Mouse (Mus musculus) megakaryocyte-erythroid progenitor cell, adult 5-6 weeks (primary cell): ENCODE results near the gene Prkra. TPM values are rescaled to one million over a fixed set of nuclear protein-coding genes. Genes with fewer than 3 reads are reported as not detected.
A peak's percentile ranks its signal among the peaks of the same experiment; 100 is the strongest.
"Not testable (repeated sequence)": the region's sequence is repeated elsewhere in the genome, so short reads cannot be mapped to it uniquely, and the experiment has no call there.

Experiments used
- ATAC-seq: replicated peaks from 2 replicates; pipeline ENCODE4 v1.8.0; 2016; ENCODE audit warnings: mild to moderate bottlenecking, inconsistent platforms; ENCODE audit not compliant: severe bottlenecking, poor library complexity, low FRiP score, low TSS enrichment
- total RNA-seq, 2 experiments: library from RNA; stranded (forward) in 1 of 2; stranded (reverse) in 1 of 2; fragments of 200-1000, 215-1000 nt in 1 of 2; fragments of >200 nt in 1 of 2; fragmentation: Nextera tagmentation in 1 of 2; gene quantifications; 2 replicates each; pipeline ENCODE4 v1.2.3; 2014 to 2017

Gene Prkra
- total RNA-seq, 2 experiments from 2014 or later, result 15.2 to 31.1 TPM

GRCm38 (mm10) chr2:76659419-76659818 lies 11.6 kb upstream of the Prkra start:
- ATAC-seq, result no peak

GRCm38 (mm10) chr2:76658551-76658950 lies 10.7 kb upstream of the Prkra start:
- no peak for ATAC-seq

- peak; percentile 79 for ATAC-seq
These were observed 8.2 kb upstream of the Prkra start for GRCm38 (mm10) chr2:76655982-76656381.

- ATAC-seq, result no peak
These were observed 7.6 kb upstream of the Prkra start for GRCm38 (mm10) chr2:76655444-76655843.

- ATAC-seq, result no peak
These were observed 6.8 kb upstream of the Prkra start for GRCm38 (mm10) chr2:76654646-76655045.

- ATAC-seq, result no peak
These were observed 5.3 kb upstream of the Prkra start for GRCm38 (mm10) chr2:76653070-76653469.

GRCm38 (mm10) chr2:76648666-76649141 lies 889 bp upstream of the Prkra start:
- peak; percentile 7; the same call in 1 of the 2 replicates for ATAC-seq

GRCm38 (mm10) chr2:76647441-76647869 lies 360 bp downstream of the Prkra start:
- ATAC-seq, result no peak

GRCm38 (mm10) chr2:76643801-76644200 lies 4.0 kb downstream of the Prkra start:
- ATAC-seq, result peak; percentile 55

- no peak for ATAC-seq
These were observed 8.2 kb downstream of the Prkra start for GRCm38 (mm10) chr2:76639637-76640036.

- no peak for ATAC-seq
These were observed 16.2 kb downstream of the Prkra start for GRCm38 (mm10) chr2:76631600-76631999.

- peak; percentile 71 for ATAC-seq
These were observed 17.5 kb downstream of the Prkra start for GRCm38 (mm10) chr2:76630293-76630692.

- not testable (repeated sequence) for ATAC-seq
These were observed 25.5 kb downstream of the Prkra start for GRCm38 (mm10) chr2:76622316-76622715.

GRCm38 (mm10) chr2:76621724-76622123 lies 26.1 kb downstream of the Prkra start:
- ATAC-seq, result no peak

- no peak for ATAC-seq
These were observed 27.6 kb downstream of the Prkra start for GRCm38 (mm10) chr2:76620188-76620587.

GRCm38 (mm10) chr2:76618078-76618477 lies 29.7 kb downstream of the Prkra start:
- ATAC-seq, result peak; percentile 79

GRCm38 (mm10) chr2:76611996-76612395 lies 35.8 kb downstream of the Prkra start:
- no peak for ATAC-seq

- ATAC-seq, result no peak
These were observed 37.3 kb downstream of the Prkra start for GRCm38 (mm10) chr2:76610326-76611104.

- no peak for ATAC-seq
These were observed 41.1 kb downstream of the Prkra start for GRCm38 (mm10) chr2:76606704-76607103.

GRCm38 (mm10) chr2:76602256-76602655 lies 45.6 kb downstream of the Prkra start:
- ATAC-seq, result no peak

GRCm38 (mm10) chr2:76599214-76599613 lies 48.6 kb downstream of the Prkra start:
- no peak for ATAC-seq
